Mouse (Mus musculus) intestine, embryonic 16.5 days (tissue): ENCODE data around the gene Gm20388. TPM values are rescaled to one million over a fixed set of nuclear protein-coding genes. Genes with fewer than 3 reads are reported as not detected.
A peak's percentile ranks its signal among the peaks of the same experiment; 100 is the strongest.

Experiments used
- ATAC-seq: fragments of 200-750 bp; cut with Nextera tagmentation; 2 replicates; pipeline ENCODE4 v1.8.0; 2017; ENCODE audit warnings: moderate TSS enrichment, moderate library complexity
- H3K27ac ChIP-seq: fragments of 300-500 bp; sonication (generic); 2 replicates; pipeline ENCODE4 v1.5.1; 2014; ENCODE audit warnings: mild to moderate bottlenecking, low read length
- H3K27me3 ChIP-seq: fragments of 300-500 bp; sonication (generic); replicated peaks from 2 replicates; pipeline ENCODE4 v1.6.1; 2014; ENCODE audit warnings: low read length, control low read depth, mixed read lengths; ENCODE audit not compliant: control insufficient read depth, insufficient read depth
- H3K36me3 ChIP-seq: fragments of 300-500 bp; sonication (generic); 2 replicates; pipeline ENCODE4 v1.6.1; 2014; ENCODE audit warnings: low read length, control low read depth; ENCODE audit not compliant: control insufficient read depth, insufficient read depth
- H3K4me1 ChIP-seq: fragments of 300-500 bp; sonication (generic); 2 replicates; pipeline ENCODE4 v1.6.1; 2014; ENCODE audit warnings: low read length, control low read depth, mixed read lengths; ENCODE audit not compliant: control insufficient read depth, insufficient read depth
- H3K4me2 ChIP-seq: fragments of 300-500 bp; sonication (generic); 2 replicates; pipeline ENCODE4 v1.6.1; 2014; ENCODE audit warnings: low read depth, low read length, control low read depth
- H3K4me3 ChIP-seq: fragments of 300-500 bp; sonication (generic); 2 replicates; pipeline ENCODE4 v1.5.1; 2014; ENCODE audit warnings: mild to moderate bottlenecking, low read length
- H3K9ac ChIP-seq: fragments of 300-500 bp; sonication (generic); 2 replicates; pipeline ENCODE4 v1.6.1; 2014; ENCODE audit warnings: low read depth, low read length
- H3K9me3 ChIP-seq: fragments of 300-500 bp; sonication (generic); 2 replicates; pipeline ENCODE4 v1.6.1; 2016; ENCODE audit warnings: low read length, control low read depth; ENCODE audit not compliant: control insufficient read depth
- WGBS: fragments of 180-500 bp; shearing (Covaris S2); extraction: QIAGEN DNeasy Blood & Tissue Kit; methylation state at CpG from one replicate; pipeline ENCODE4 v1.1.7; 2014; 5-methylcytosine and 5-hydroxymethylcytosine counted together
- polyA plus RNA-seq: library from polyadenylated mRNA; unstranded; fragments of >200 nt; fragmentation: Nextera tagmentation; extraction: Ambion mirVana; gene quantifications from 2 replicates; pipeline ENCODE4 v1.2.1, GENCODE M21; 2015

Gene Gm20388
- polyA plus RNA-seq, 1 experiment from 2014 or later, result 5.8 TPM

GRCm38 (mm10) chr8:123989128-123989527, 4078.5 kb downstream of the Gm20388 start:
- H3K4me1 ChIP-seq, result peaks cover 17% of the 10 kb centered on the region
- H3K4me3 ChIP-seq, result no peak overlapping the region
- H3K36me3 ChIP-seq, result no peaks in the 10 kb centered on the region
- ATAC-seq, result peak; percentile 16; the same call in 1 of the 2 replicates
- H3K4me2 ChIP-seq, result 0 out of 2 replicates have a peak overlapping the region, but pooled peaks have one; percentile 8
- WGBS, result 54% methylated on average over 7 of the region's 7 CpGs
- H3K9ac ChIP-seq, result peak overlapping the region; percentile 19; the same call in 1 of the 2 replicates
- 0 out of 2 replicates have a peak overlapping the region, but pooled peaks have one; percentile 27 for H3K27ac ChIP-seq
- H3K27me3 ChIP-seq, result no peaks in the 10 kb centered on the region
- no peaks in the 10 kb centered on the region for H3K9me3 ChIP-seq

- WGBS, result 73% methylated on average over 13 of the region's 13 CpGs
These were observed 4079.8 kb downstream of the Gm20388 start for GRCm38 (mm10) chr8:123990277-123991049.

GRCm38 (mm10) chr8:123992587-123992986, 4081.9 kb downstream of the Gm20388 start:
- Histone ChIP-seq H3K9ac (no peak overlapping the region), H3K36me3 (no peaks in the 10 kb centered on the region), H3K4me3 (no peak overlapping the region), H3K4me1 (peaks cover 17% of the 10 kb centered on the region), H3K9me3 (no peaks in the 10 kb centered on the region), H3K27ac (no peak overlapping the region), H3K4me2 (no peak overlapping the region), H3K27me3 (no peaks in the 10 kb centered on the region)
- WGBS, result 78% methylated on average over 8 of the region's 8 CpGs
- no peak for ATAC-seq

More at GRCm38 (mm10) chr8:123990277-123991049, 4079.8 kb downstream of the Gm20388 start:
- Histone ChIP-seq H3K4me3 (no peak overlapping the region), H3K27me3 (no peaks in the 10 kb centered on the region), H3K4me1 (peaks cover 17% of the 10 kb centered on the region), H3K9ac (no peak overlapping the region), H3K9me3 (no peaks in the 10 kb centered on the region), H3K27ac (no peak overlapping the region), H3K36me3 (no peaks in the 10 kb centered on the region), H3K4me2 (no peak overlapping the region)
- no peak for ATAC-seq

- no peak overlapping the region for H3K4me2 ChIP-seq
- 64% methylated on average over 5 of the region's 5 CpGs for WGBS
- no peaks in the 10 kb centered on the region for H3K27me3 ChIP-seq
- peak overlapping the region; percentile 33 for H3K27ac ChIP-seq
- no peaks in the 10 kb centered on the region for H3K36me3 ChIP-seq
- no peak overlapping the region for H3K4me3 ChIP-seq
- H3K9me3 ChIP-seq, result no peaks in the 10 kb centered on the region
- peaks cover 17% of the 10 kb centered on the region for H3K4me1 ChIP-seq
- peak; percentile 49 for ATAC-seq
- no peak overlapping the region for H3K9ac ChIP-seq
These were observed 4083.0 kb downstream of the Gm20388 start for GRCm38 (mm10) chr8:123993597-123993996.

GRCm38 (mm10) chr8:123993997-123994396, 4083.4 kb downstream of the Gm20388 start:
- Histone ChIP-seq H3K4me1 (peaks cover 14% of the 10 kb centered on the region), H3K4me3 (no peak overlapping the region), H3K27ac (peak overlapping the region; percentile 74), H3K9ac (no peak overlapping the region), H3K36me3 (no peaks in the 10 kb centered on the region), H3K9me3 (no peaks in the 10 kb centered on the region), H3K4me2 (no peak overlapping the region), H3K27me3 (no peaks in the 10 kb centered on the region)
- 64% methylated on average over 3 of the region's 3 CpGs for WGBS
- peak; percentile 85 for ATAC-seq

- H3K4me1 ChIP-seq, result no peaks in the 10 kb centered on the region
- no peak overlapping the region for H3K4me3 ChIP-seq
- no peaks in the 10 kb centered on the region for H3K27me3 ChIP-seq
- no peak overlapping the region for H3K4me2 ChIP-seq
- no peak overlapping the region for H3K9ac ChIP-seq
- ATAC-seq, result no peak
- no peak overlapping the region for H3K27ac ChIP-seq
- WGBS, result 86% methylated on average over 2 of the region's 2 CpGs
- H3K36me3 ChIP-seq, result peaks cover 20% of the 10 kb centered on the region
- no peaks in the 10 kb centered on the region for H3K9me3 ChIP-seq
These were observed 4088.9 kb downstream of the Gm20388 start for GRCm38 (mm10) chr8:123999568-123999967.

- H3K36me3 ChIP-seq, result peaks cover 26% of the 10 kb centered on the region
- 90% methylated on average over 10 of the region's 10 CpGs for WGBS
- no peak overlapping the region for H3K4me3 ChIP-seq
- H3K9ac ChIP-seq, result no peak overlapping the region
- H3K27me3 ChIP-seq, result no peaks in the 10 kb centered on the region
- no peak for ATAC-seq
- no peaks in the 10 kb centered on the region for H3K9me3 ChIP-seq
- H3K4me2 ChIP-seq, result no peak overlapping the region
- H3K4me1 ChIP-seq, result no peaks in the 10 kb centered on the region
- no peak overlapping the region for H3K27ac ChIP-seq
These were observed 4092.0 kb downstream of the Gm20388 start for GRCm38 (mm10) chr8:124002546-124003108.

GRCm38 (mm10) chr8:124007829-124008228, 4097.2 kb downstream of the Gm20388 start:
- no peak overlapping the region for H3K4me2 ChIP-seq
- ATAC-seq, result no peak
- no peak overlapping the region for H3K4me3 ChIP-seq
- no peaks in the 10 kb centered on the region for H3K4me1 ChIP-seq
- H3K27ac ChIP-seq, result no peak overlapping the region
- no peak overlapping the region for H3K9ac ChIP-seq
- WGBS, result 69% methylated on average over 6 of the region's 6 CpGs
- H3K9me3 ChIP-seq, result no peaks in the 10 kb centered on the region
- peaks cover 25% of the 10 kb centered on the region for H3K36me3 ChIP-seq
- no peaks in the 10 kb centered on the region for H3K27me3 ChIP-seq

GRCm38 (mm10) chr8:124011580-124011979, 4100.9 kb downstream of the Gm20388 start:
- peaks cover 11% of the 10 kb centered on the region; the same call in 1 of the 2 replicates for H3K36me3 ChIP-seq
- no peaks in the 10 kb centered on the region for H3K27me3 ChIP-seq
- no peak overlapping the region for H3K4me3 ChIP-seq
- 59% methylated on average over 3 of the region's 3 CpGs for WGBS
- H3K4me2 ChIP-seq, result no peak overlapping the region
- H3K9me3 ChIP-seq, result no peaks in the 10 kb centered on the region
- H3K9ac ChIP-seq, result no peak overlapping the region
- H3K27ac ChIP-seq, result no peak overlapping the region
- H3K4me1 ChIP-seq, result peaks cover under 1% of the 10 kb centered on the region; the same call in 1 of the 2 replicates
- ATAC-seq, result no peak
